9 mouse cellular contexts compared by ENCODE assay signal in genomic region chr12:84010201-84010600, GRCm38 (mm10). TPM values are rescaled to one million over a fixed set of nuclear protein-coding genes. Genes with fewer than 3 reads are reported as not detected.
A peak's percentile ranks its signal among the peaks of the same experiment; 100 is the strongest.
DNase-seq lines count a peak whose midpoint lies in the region; ATAC-seq and TF ChIP-seq lines count a peak whose summit lies in the region.
"Had no signal": no experiment of that assay in that cellular context is flagged by ENCODE, and none has a peak within 500 bp of the region (broad histone marks: within the 10 kb centered on the region; RNA-seq: fewer than 3 reads in every experiment).

No protein-coding gene starts in this region.

- H3K9me3 ChIP-seq in forebrain, embryonic 13.5 days (replicated peaks): no peaks in the 10 kb centered on the region
- H3K9me3 ChIP-seq in limb, embryonic 10.5 days (replicated peaks): no peaks in the 10 kb centered on the region
- H3K9me3 ChIP-seq in neural tube, embryonic 13.5 days: no peaks in the 10 kb centered on the region

- 79% methylated on average over 3 of the region's 3 CpGs for WGBS in forebrain, embryonic 13.5 days
- WGBS in limb, embryonic 10.5 days: 89% methylated on average over 3 of the region's 3 CpGs
- 66% methylated on average over 3 of the region's 3 CpGs for WGBS in neural tube, embryonic 13.5 days

- H3K36me3 ChIP-seq in forebrain, embryonic 13.5 days (ENCODE audit: poor library complexity, severe bottlenecking): no peaks in the 10 kb centered on the region; the same call in 1 of the 2 replicates
- H3K36me3 ChIP-seq in limb, embryonic 10.5 days: peaks cover 4% of the 10 kb centered on the region; the same call in 1 of the 2 replicates
- H3K36me3 ChIP-seq in neural tube, embryonic 13.5 days: no peaks in the 10 kb centered on the region

- peaks cover 36% of the 10 kb centered on the region for H3K4me1 ChIP-seq in forebrain, embryonic 13.5 days
- peaks cover 17% of the 10 kb centered on the region for H3K4me1 ChIP-seq in limb, embryonic 10.5 days
- H3K4me1 ChIP-seq in neural tube, embryonic 13.5 days (replicated peaks): peaks cover 51% of the 10 kb centered on the region

- intact Hi-C loops in left cerebral cortex, postnatal 4 days (cut with DNase I): no loop called here

- no peaks in the 10 kb centered on the region for H3K27me3 ChIP-seq in forebrain, embryonic 13.5 days
- H3K27me3 ChIP-seq in limb, embryonic 10.5 days (ENCODE audit: low read depth, poor library complexity, severe bottlenecking): 0 out of 2 replicates have a peak, but pooled peaks cover 9% of the 10 kb centered on the region
- H3K27me3 ChIP-seq in neural tube, embryonic 13.5 days: no peaks in the 10 kb centered on the region

- peak overlapping the region; percentile 60 for H3K4me3 ChIP-seq in layer of hippocampus, adult 2 months
- H3K4me3 ChIP-seq in forebrain, embryonic 13.5 days: peak overlapping the region; percentile 48
- peak overlapping the region; percentile 53 for H3K4me3 ChIP-seq in limb, embryonic 10.5 days
- H3K4me3 ChIP-seq in neural tube, embryonic 13.5 days: peak overlapping the region; percentile 48

- no peak for TF ChIP-seq CTCF in layer of hippocampus, adult 2 months (conservative IDR thresholded peaks at IDR 0.05)

- peak overlapping the region; percentile 43 for H3K9ac ChIP-seq in forebrain, embryonic 13.5 days
- peak overlapping the region; percentile 71 for H3K9ac ChIP-seq in neural tube, embryonic 13.5 days

- no peak for ATAC-seq in forebrain, embryonic 13.5 days
- no peak for ATAC-seq in neural tube, embryonic 13.5 days (ENCODE audit: low read depth)
- no peak for ATAC-seq in megakaryocyte, adult 5-6 weeks (ENCODE audit: poor library complexity, severe bottlenecking)

- H3K27ac ChIP-seq in layer of hippocampus, adult 2 months: peak overlapping the region; percentile 84
- H3K27ac ChIP-seq in forebrain, embryonic 13.5 days: no peak overlapping the region
- no peak overlapping the region for H3K27ac ChIP-seq in limb, embryonic 10.5 days
- H3K27ac ChIP-seq in neural tube, embryonic 13.5 days (replicated peaks): peak overlapping the region; percentile 79

- no peak for DNase-seq in layer of hippocampus, adult 2 months (ENCODE audit: low spot score in 2 of 2)
- DNase-seq in layer of hippocampus, postnatal 14 days (ENCODE audit: low spot score in 2 of 2): no peak
- DNase-seq in limb, embryonic 10.5 days (ENCODE audit: low spot score): no peak
- no peak for DNase-seq in left cerebral cortex, postnatal 4 days
- no peak for DNase-seq in urinary bladder, postnatal 4 days (ENCODE audit: low spot score in 2 of 2)

- H3K4me2 ChIP-seq in forebrain, embryonic 13.5 days: peak overlapping the region; percentile 65
- H3K4me2 ChIP-seq in neural tube, embryonic 13.5 days: peak overlapping the region; percentile 57

RNA-seq across cellular contexts. Expression of gene Acot1, which starts 0.9 kb away (rescaled TPM):
- total RNA-seq in layer of hippocampus, adult 2 months (2021): 10 to 100 TPM; 27.0 to 28.3 TPM
- total RNA-seq in layer of hippocampus, postnatal 14 days (2021): 10 to 100 TPM; 20.7 to 23.9 TPM
- polyA plus RNA-seq in forebrain, embryonic 13.5 days (2015; fragmentation: Nextera tagmentation; extraction: Ambion mirVana): 54.0 and 56.5 TPM in 2 replicates
- polyA plus RNA-seq in limb, embryonic 10.5 days (2016; fragmentation: Nextera tagmentation; extraction: Ambion mirVana): 20.9 and 27.7 TPM in 2 replicates
- polyA plus RNA-seq in neural tube, embryonic 13.5 days (2015; fragmentation: Nextera tagmentation; extraction: Ambion mirVana): 86.3 and 101 TPM in 2 replicates
- total RNA-seq in left cerebral cortex, postnatal 4 days (2021): 10 to 100 TPM; 51.5 to 51.9 TPM
- total RNA-seq in megakaryocyte, adult 5-6 weeks (2015): 2.5 and 6.0 TPM in 2 replicates
- total RNA-seq in megakaryocyte, adult 5-6 weeks (2017): 10.6 and 11.8 TPM in 2 replicates

RNA-seq across cellular contexts. Expression of gene Acot2, which starts 22.5 kb away (rescaled TPM):
- total RNA-seq in layer of hippocampus, adult 2 months (2021): 10 to 100 TPM; 16.2 to 18.1 TPM
- 10 to 100 TPM; 15.0 to 15.3 TPM for total RNA-seq in layer of hippocampus, postnatal 14 days (2021)
- 9.9 and 11.1 TPM in 2 replicates for polyA plus RNA-seq in forebrain, embryonic 13.5 days (2015; fragmentation: Nextera tagmentation; extraction: Ambion mirVana)
- 14.0 and 15.1 TPM in 2 replicates for polyA plus RNA-seq in limb, embryonic 10.5 days (2016; fragmentation: Nextera tagmentation; extraction: Ambion mirVana)
- 15.0 and 17.8 TPM in 2 replicates for polyA plus RNA-seq in neural tube, embryonic 13.5 days (2015; fragmentation: Nextera tagmentation; extraction: Ambion mirVana)
- 1 to 10 TPM; 6.6 to 6.9 TPM for total RNA-seq in left cerebral cortex, postnatal 4 days (2021)
- 4.2 and 8.0 TPM in 2 replicates for total RNA-seq in megakaryocyte, adult 5-6 weeks (2015)
- total RNA-seq in megakaryocyte, adult 5-6 weeks (2017): 1.4 and 5.4 TPM in 2 replicates

RNA-seq across cellular contexts. Expression of gene Heatr4, which starts 25.5 kb away (rescaled TPM):
- total RNA-seq in layer of hippocampus, adult 2 months (2021): not detected
- total RNA-seq in layer of hippocampus, postnatal 14 days (2021): under 1 TPM in 1 of 2 experiments, not detected in 1; 0.12 TPM
- 0.05 TPM in 1 of 2 replicates, not detected in the other for polyA plus RNA-seq in forebrain, embryonic 13.5 days (2015; fragmentation: Nextera tagmentation; extraction: Ambion mirVana)
- not detected in 2 replicates for polyA plus RNA-seq in limb, embryonic 10.5 days (2016; fragmentation: Nextera tagmentation; extraction: Ambion mirVana)
- polyA plus RNA-seq in neural tube, embryonic 13.5 days (2015; fragmentation: Nextera tagmentation; extraction: Ambion mirVana): not detected in 2 replicates
- under 1 TPM in 1 of 2 experiments, not detected in 1; 0.14 TPM for total RNA-seq in left cerebral cortex, postnatal 4 days (2021)
- not detected in 2 replicates for total RNA-seq in megakaryocyte, adult 5-6 weeks (2015)
- not detected in 2 replicates for total RNA-seq in megakaryocyte, adult 5-6 weeks (2017)
- total RNA-seq: layer of hippocampus, postnatal 36 days had no signal

RNA-seq across cellular contexts. Expression of gene Acot4, which starts 28.0 kb away (rescaled TPM):
- 1 to 10 TPM; 3.2 to 3.4 TPM for total RNA-seq in layer of hippocampus, adult 2 months (2021)
- total RNA-seq in layer of hippocampus, postnatal 14 days (2021): 1 to 10 TPM; 2.2 to 4.4 TPM
- polyA plus RNA-seq in forebrain, embryonic 13.5 days (2015; fragmentation: Nextera tagmentation; extraction: Ambion mirVana): 0.09 and 0.10 TPM in 2 replicates
- 0.15 and 0.16 TPM in 2 replicates for polyA plus RNA-seq in limb, embryonic 10.5 days (2016; fragmentation: Nextera tagmentation; extraction: Ambion mirVana)
- polyA plus RNA-seq in neural tube, embryonic 13.5 days (2015; fragmentation: Nextera tagmentation; extraction: Ambion mirVana): 0.18 and 0.24 TPM in 2 replicates
- 1 to 10 TPM; 1.8 to 2.0 TPM for total RNA-seq in left cerebral cortex, postnatal 4 days (2021)
- total RNA-seq in megakaryocyte, adult 5-6 weeks (2015): 0.02 TPM in 1 of 2 replicates, not detected in the other
- not detected in 2 replicates for total RNA-seq in megakaryocyte, adult 5-6 weeks (2017)

RNA-seq across cellular contexts. Expression of gene Gm49366, which starts 28.5 kb away (rescaled TPM):
- 1 to 10 TPM in 1 of 2 experiments, not detected in 1; 2.9 TPM for total RNA-seq in layer of hippocampus, adult 2 months (2021)
- not detected for total RNA-seq in layer of hippocampus, postnatal 14 days (2021)
- polyA plus RNA-seq in forebrain, embryonic 13.5 days (2015; fragmentation: Nextera tagmentation; extraction: Ambion mirVana): not detected in 2 replicates
- polyA plus RNA-seq in limb, embryonic 10.5 days (2016; fragmentation: Nextera tagmentation; extraction: Ambion mirVana): not detected in 2 replicates
- not detected in 2 replicates for polyA plus RNA-seq in neural tube, embryonic 13.5 days (2015; fragmentation: Nextera tagmentation; extraction: Ambion mirVana)
- total RNA-seq in left cerebral cortex, postnatal 4 days (2021): not detected
- not detected in 2 replicates for total RNA-seq in megakaryocyte, adult 5-6 weeks (2015)
- total RNA-seq in megakaryocyte, adult 5-6 weeks (2017): not detected in 2 replicates

Comparison
In these comparisons a context has a peak if more than half of its experiments do, and no peak if none do; other contexts are left out.
1. H3K27ac ChIP-seq: peak in layer of hippocampus, adult 2 months (single experiment) and neural tube, embryonic 13.5 days (single experiment); none in forebrain, embryonic 13.5 days (single experiment) and limb, embryonic 10.5 days (single experiment).
2. Peak in every context shown above with its lines, with median percentiles within 50 percentile points of each other: H3K4me3 ChIP-seq.